Mouse (Mus musculus) liver, adult 2 months (tissue): ENCODE measurements around the gene Trim65.

Experiments used
- CTCF ChIP-seq: fragments of 200-500 bp; IDR thresholded peaks from 2 replicates; pipeline ENCODE4 v1.5.1; 2011; ENCODE audit warnings: low read depth, low read length, control low read depth
- POLR2A ChIP-seq: fragments of 200-500 bp; IDR thresholded peaks from 2 replicates; pipeline ENCODE4 v1.6.1; 2011; ENCODE audit warnings: low read length, control low read depth; ENCODE audit not compliant: insufficient read depth; ENCODE audit errors: extremely low read depth

DNA sequence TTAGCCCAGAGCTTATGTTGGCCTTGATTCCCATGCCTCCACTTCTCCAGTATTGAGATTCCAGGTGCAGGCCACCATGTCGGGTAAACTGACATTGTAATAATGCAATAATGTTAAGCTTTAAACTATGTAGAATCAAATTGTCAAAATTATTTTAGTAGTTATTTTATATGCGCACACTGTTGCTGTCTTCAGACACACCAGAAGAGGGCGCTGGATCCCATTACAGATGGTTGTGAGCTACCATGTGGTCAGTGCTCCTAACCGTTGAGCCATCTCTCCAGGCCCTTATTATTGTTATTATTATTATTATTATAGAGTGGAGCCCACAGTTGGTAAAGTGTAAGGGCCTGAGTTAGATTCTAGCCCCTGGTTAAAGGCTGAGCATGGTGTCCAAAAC, 19.9 kb downstream of the Trim65 start:
- TF ChIP-seq CTCF = no peak
- no peak for TF ChIP-seq POLR2A
